Mouse (Mus musculus): Measurements from ENCODE around the gene Srp54b.
"Not testable (repeated sequence)": the region's sequence is repeated elsewhere in the genome, so short reads cannot be mapped to it uniquely, and the experiment has no call there.

The Srp54b gene

DNA sequence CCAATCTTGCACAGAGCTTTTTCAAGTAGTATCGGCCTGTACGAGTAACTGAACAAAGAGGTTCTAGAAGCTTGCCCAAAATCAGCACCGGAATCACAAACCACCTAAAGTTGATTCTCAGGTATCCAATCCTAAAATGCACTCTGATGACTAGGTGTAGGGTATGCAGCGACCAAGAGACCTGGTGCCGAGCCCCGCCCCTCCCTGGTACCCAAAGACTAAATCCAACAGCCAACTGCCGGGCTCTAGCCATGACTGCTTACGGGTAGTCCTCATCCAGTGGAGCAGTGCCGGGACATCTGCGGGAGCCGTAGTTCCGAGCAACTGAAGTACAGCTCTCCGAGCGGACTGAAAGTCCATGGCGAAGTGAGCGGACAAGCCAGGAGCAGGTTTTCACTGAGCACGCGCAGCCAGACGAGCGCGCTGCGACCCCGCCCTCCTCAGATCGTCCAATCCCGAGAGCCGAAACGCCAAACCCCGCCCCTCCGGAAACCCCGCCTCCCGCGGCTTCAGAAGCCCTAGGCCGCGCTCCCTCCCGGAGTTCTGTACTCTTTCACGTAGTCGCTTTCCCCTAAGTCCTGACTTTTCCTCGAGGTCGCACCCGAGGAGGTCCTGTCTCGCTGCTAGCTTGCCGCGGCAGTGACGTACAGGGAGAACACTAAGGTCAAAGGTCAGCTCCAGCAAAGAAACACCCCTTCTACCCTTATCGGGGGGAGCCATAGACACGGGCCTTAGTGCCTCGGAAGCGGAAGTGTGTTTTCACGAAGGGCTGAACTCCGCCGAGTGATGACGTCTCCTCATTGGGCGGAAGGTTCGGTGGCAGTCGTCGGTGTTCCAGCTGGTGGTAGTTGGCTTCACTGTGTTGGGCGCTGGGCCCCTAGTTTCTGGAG, at the start of gene Srp54b:
TSS of gene Srp54b (plus strand) at position 546 of the 890 bp plus-strand sequence.
- DNase-seq (ENCODE audit: low read depth, low spot score) = not testable (repeated sequence)

DNA sequence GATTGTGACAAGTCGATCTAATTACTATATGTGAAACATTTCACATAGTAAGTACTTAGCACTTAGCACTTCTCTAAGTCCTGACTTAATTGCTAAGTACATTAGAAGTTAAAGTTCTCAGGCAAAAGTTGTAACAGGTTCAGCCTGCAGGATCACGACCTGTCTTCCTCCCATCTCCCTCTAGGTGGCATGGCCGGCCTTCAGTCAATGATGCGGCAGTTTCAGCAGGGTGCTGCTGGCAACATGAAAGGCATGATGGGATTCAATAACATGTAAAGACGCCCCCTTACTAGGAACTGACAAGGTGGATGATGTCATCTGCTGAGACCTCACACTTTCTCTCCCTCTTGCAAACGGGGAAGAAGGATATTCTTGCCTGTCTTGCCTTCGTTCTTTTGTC, 42.3 kb upstream of the Srp54b start:
- not testable (repeated sequence) for DNase-seq (ENCODE audit: low read depth, low spot score)

DNA sequence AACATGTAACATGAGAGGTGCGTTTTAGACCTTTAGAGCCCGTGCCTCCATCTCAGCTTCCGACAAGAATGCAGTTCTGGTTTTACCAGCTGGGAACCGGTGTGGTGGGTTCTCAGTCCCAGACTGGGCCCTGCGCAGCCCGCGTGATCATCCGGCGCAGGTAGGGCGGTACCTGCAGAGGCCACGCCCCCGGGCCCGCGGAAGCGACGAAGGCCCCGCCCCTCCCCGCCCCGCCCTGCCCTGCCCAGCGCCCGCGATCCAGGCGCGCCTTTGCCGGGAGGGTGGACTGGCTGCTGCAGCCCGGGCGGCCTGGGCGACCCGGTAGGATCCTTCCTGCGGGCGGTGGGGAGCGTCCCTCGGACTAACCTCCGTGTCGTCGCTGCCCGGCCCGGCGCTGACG, 30.7 kb upstream of the Srp54b start, which contains the start of gene Fam177a:
TSS of gene Fam177a (plus strand) at position 228 of the 400 bp plus-strand sequence.
- DNase-seq (ENCODE audit: low read depth, low spot score) = not testable (repeated sequence)

DNA sequence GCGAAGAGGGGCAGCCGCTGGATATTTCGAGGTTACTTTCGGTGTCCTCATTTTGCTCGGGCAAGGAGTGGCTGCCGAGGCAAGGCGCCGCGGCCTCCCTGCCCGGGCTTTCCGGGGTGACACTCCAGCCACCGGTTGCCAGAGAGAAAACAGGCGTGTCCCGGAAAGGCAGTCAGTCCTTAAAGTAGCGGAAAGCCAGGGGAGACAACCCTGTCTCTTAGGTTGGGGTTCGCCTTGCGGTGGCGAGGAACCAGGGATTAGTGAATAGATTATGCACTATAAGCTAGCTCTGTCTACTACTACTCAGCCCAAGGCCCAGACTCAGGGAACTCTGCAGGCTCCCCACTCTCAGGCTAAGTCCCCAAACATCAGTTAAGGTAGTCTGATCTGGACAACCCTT, 30.2 kb upstream of the Srp54b start:
- DNase-seq (ENCODE audit: low read depth, low spot score) = not testable (repeated sequence)

DNA sequence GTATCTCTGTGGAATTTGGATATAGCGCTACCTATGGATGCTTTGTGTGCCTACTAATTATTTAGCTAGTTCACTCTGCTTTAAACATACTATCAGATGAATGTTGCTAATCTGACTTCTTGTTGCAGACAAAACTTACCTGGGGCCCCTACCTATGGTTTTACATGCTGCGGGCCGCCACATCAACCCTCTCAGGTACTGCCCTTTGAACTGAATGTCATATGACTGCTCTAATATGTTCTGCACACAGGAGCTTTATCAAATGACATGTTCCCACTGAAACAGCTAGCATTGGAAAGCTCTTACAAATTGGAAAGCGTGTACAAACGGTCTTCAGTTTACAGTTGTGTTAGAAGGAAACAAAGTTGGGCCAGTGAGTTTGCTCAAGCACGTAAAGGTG, 19.4 kb upstream of the Srp54b start:
- DNase-seq (ENCODE audit: low read depth, low spot score) = not testable (repeated sequence)

DNA sequence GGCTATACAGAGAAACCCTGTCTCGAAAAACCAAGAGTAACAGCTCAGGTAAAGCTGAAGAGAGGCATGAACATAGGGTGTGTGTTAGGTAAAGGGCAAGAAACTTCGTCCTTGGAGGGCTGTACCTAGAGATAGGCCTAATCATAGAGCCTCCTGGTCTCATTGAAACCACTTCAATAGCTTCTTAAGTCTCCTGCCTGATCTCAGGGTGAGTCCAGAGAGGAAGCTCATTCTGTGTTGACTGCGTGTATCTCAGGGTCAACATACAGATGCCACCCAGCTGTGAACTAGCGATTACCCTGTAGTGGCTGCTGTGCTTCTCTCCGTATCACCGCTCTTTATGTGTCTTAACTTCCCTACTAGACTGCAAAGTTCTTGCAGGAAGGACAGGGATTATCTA, 17.0 kb upstream of the Srp54b start:
- DNase-seq (ENCODE audit: low read depth, low spot score) = not testable (repeated sequence)

- DNase-seq (ENCODE audit: low read depth, low spot score) = not testable (repeated sequence)
Measured at GRCm38 (mm10) chr12:55155449-55155783, 512 bp downstream of the Srp54b start.

DNA sequence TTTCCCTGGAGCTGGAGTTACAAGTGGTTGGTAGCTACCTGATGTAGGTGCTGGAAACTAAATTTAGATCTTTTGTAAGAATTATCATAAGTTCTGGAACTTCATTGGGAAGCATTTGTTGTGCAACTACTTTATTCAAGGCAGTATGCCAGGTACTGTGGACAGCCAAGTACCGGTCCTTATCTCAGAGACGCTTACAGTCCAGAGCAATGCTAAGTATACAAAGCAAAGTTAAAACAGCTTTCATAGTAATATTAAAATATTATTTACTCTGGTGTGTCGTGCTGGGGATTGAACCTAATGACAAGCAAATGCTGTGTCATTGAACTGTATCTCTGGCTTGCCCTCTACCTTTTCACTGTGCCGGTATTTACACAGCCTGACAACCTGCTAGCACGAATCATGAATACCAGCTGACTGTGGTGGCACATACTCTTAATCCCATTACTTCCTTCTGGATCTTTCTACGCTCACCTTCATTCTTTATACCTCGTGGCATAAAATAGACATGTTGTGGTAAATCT, 12.2 kb downstream of the Srp54b start:
- DNase-seq (ENCODE audit: low read depth, low spot score) = not testable (repeated sequence)

DNA sequence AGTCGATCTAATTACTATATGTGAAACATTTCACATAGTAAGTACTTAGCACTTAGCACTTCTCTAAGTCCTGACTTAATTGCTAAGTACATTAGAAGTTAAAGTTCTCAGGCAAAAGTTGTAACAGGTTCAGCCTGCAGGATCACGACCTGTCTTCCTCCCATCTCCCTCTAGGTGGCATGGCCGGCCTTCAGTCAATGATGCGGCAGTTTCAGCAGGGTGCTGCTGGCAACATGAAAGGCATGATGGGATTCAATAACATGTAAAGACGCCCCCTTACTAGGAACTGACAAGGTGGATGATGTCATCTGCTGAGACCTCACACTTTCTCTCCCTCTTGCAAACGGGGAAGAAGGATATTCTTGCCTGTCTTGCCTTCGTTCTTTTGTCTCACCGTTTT, 32.8 kb downstream of the Srp54b start:
- DNase-seq (ENCODE audit: low read depth, low spot score) = not testable (repeated sequence)

DNA sequence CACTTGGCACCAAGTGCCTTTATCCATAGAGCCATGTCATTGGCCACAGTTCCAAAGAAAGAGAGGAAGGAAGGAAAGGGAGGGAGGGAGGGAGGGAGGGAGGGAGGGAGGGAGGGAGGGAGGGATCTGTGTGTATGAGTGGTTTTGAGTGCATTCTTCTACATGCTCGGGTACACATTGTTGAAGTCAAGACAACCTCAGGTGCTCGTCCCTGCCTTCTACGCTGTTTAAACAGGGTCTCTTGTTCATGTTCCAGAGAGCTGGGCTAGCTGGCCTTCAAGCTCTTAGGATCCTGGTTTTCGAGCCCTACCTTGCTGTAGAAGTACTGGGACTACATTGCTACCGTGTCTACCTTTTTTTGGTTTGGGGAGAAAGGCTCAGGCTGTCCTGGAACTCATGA, 34.2 kb downstream of the Srp54b start:
- DNase-seq (ENCODE audit: low read depth, low spot score) = not testable (repeated sequence)

DNA sequence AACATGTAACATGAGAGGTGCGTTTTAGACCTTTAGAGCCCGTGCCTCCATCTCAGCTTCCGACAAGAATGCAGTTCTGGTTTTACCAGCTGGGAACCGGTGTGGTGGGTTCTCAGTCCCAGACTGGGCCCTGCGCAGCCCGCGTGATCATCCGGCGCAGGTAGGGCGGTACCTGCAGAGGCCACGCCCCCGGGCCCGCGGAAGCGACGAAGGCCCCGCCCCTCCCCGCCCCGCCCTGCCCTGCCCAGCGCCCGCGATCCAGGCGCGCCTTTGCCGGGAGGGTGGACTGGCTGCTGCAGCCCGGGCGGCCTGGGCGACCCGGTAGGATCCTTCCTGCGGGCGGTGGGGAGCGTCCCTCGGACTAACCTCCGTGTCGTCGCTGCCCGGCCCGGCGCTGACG, 44.4 kb downstream of the Srp54b start, which contains the start of gene 1700047I17Rik2:
TSS of gene 1700047I17Rik2 (plus strand) at position 287 of the 400 bp plus-strand sequence.
- DNase-seq (ENCODE audit: low read depth, low spot score) = not testable (repeated sequence)

GRCm38 (mm10) chr12:55199799-55200198, 44.9 kb downstream of the Srp54b start:
- DNase-seq (ENCODE audit: low read depth, low spot score) = not testable (repeated sequence)

- DNase-seq (ENCODE audit: low read depth, low spot score) = not testable (repeated sequence)
Measured at GRCm38 (mm10) chr12:55212944-55213343, 58.0 kb downstream of the Srp54b start.

DNA sequence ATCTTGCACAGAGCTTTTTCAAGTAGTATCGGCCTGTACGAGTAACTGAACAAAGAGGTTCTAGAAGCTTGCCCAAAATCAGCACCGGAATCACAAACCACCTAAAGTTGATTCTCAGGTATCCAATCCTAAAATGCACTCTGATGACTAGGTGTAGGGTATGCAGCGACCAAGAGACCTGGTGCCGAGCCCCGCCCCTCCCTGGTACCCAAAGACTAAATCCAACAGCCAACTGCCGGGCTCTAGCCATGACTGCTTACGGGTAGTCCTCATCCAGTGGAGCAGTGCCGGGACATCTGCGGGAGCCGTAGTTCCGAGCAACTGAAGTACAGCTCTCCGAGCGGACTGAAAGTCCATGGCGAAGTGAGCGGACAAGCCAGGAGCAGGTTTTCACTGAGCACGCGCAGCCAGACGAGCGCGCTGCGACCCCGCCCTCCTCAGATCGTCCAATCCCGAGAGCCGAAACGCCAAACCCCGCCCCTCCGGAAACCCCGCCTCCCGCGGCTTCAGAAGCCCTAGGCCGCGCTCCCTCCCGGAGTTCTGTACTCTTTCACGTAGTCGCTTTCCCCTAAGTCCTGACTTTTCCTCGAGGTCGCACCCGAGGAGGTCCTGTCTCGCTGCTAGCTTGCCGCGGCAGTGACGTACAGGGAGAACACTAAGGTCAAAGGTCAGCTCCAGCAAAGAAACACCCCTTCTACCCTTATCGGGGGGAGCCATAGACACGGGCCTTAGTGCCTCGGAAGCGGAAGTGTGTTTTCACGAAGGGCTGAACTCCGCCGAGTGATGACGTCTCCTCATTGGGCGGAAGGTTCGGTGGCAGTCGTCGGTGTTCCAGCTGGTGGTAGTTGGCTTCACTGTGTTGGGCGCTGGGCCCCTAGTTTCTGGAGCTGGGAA, 75.0 kb downstream of the Srp54b start, which contains the start of gene Srp54c:
TSS of gene Srp54c (plus strand) at position 543 of the 894 bp plus-strand sequence.
- DNase-seq (ENCODE audit: low read depth, low spot score) = not testable (repeated sequence)

- DNase-seq (ENCODE audit: low read depth, low spot score) = not testable (repeated sequence)
Measured at GRCm38 (mm10) chr12:55230520-55230861, 75.6 kb downstream of the Srp54b start.

Data from embryo, embryonic 11.5 days (tissue).